Mouse (Mus musculus) CD4-positive helper T cell, adult 2 months (primary cell): ENCODE measurements around the gene Napsa.
A peak's percentile ranks its signal among the peaks of the same experiment; 100 is the strongest.

ENCODE experiments used
- DNase-seq: peaks from one replicate; pipeline ENCODE4 v3.0.0-alpha.2; 2012; ENCODE audit warnings: low read depth, missing footprints, low spot score

Gene Napsa

GRCm38 (mm10) chr7:44570989-44571388 is 1.2 kb upstream of the Napsa start:
- DNase-seq = no peak

GRCm38 (mm10) chr7:44571811-44572210 is 369 bp upstream of the Napsa start:
- DNase-seq = no peak

GRCm38 (mm10) chr7:44572956-44573484 is 840 bp downstream of the Napsa start:
- DNase-seq = no peak

- DNase-seq = no peak
Measured at GRCm38 (mm10) chr7:44576333-44576844, 4.2 kb downstream of the Napsa start.

GRCm38 (mm10) chr7:44581637-44582036 is 9.5 kb downstream of the Napsa start:
- DNase-seq = no peak

- DNase-seq = no peak
Measured at GRCm38 (mm10) chr7:44582709-44583108, 10.5 kb downstream of the Napsa start.

GRCm38 (mm10) chr7:44583146-44583545 is 11.0 kb downstream of the Napsa start:
- no peak for DNase-seq

GRCm38 (mm10) chr7:44584265-44584804 is 12.2 kb downstream of the Napsa start:
- no peak for DNase-seq

GRCm38 (mm10) chr7:44584921-44585320 is 12.7 kb downstream of the Napsa start:
- DNase-seq = no peak

GRCm38 (mm10) chr7:44585606-44586005 is 13.4 kb downstream of the Napsa start:
- DNase-seq = no peak

GRCm38 (mm10) chr7:44586518-44586917 is 14.3 kb downstream of the Napsa start:
- no peak for DNase-seq

GRCm38 (mm10) chr7:44586930-44587329 is 14.8 kb downstream of the Napsa start:
- DNase-seq = peak; percentile 27

GRCm38 (mm10) chr7:44587676-44588075 is 15.5 kb downstream of the Napsa start:
- no peak for DNase-seq

GRCm38 (mm10) chr7:44588338-44588737 is 16.2 kb downstream of the Napsa start:
- no peak for DNase-seq

- peak; percentile 58 for DNase-seq
Measured at GRCm38 (mm10) chr7:44589149-44589548, 17.0 kb downstream of the Napsa start.

- DNase-seq = no peak
Measured at GRCm38 (mm10) chr7:44589946-44590345, 17.8 kb downstream of the Napsa start.

GRCm38 (mm10) chr7:44590402-44591347 is 18.5 kb downstream of the Napsa start, which contains the start of gene Kcnc3:
Gene Kcnc3 (plus strand): TSS chr7:44590664.
- peak; percentile 78 for DNase-seq

- no peak for DNase-seq
Measured at GRCm38 (mm10) chr7:44591348-44592116, 19.4 kb downstream of the Napsa start.

GRCm38 (mm10) chr7:44593051-44593450 is 20.9 kb downstream of the Napsa start:
- DNase-seq = no peak

- peak; percentile 51 for DNase-seq
Measured at GRCm38 (mm10) chr7:44593775-44594174, 21.6 kb downstream of the Napsa start.

- DNase-seq = no peak
Measured at GRCm38 (mm10) chr7:44594291-44594690, 22.1 kb downstream of the Napsa start.

GRCm38 (mm10) chr7:44595131-44595561 is 23.0 kb downstream of the Napsa start:
- DNase-seq = no peak
